Mouse (Mus musculus): ENCODE measurements at regions not wholly inside any gene's neighbourhood (a gene's known extent, or its start where the extent isn't known, plus 50 kb on each side); places are given as distances from the start of the nearest gene placed in this dataset.
"Not testable (repeated sequence)": the region's sequence is repeated elsewhere in the genome, so short reads cannot be mapped to it uniquely, and the experiment has no call there.

GRCm38 (mm10) chr1:13042326-13042725 is 1628.4 kb downstream of the A830018L16Rik start:
- DNase-seq (ENCODE audit: low read depth, low spot score), result no peak

GRCm38 (mm10) chr1:13050140-13050775 is 1636.4 kb downstream of the A830018L16Rik start:
- peak; percentile 67 for DNase-seq (ENCODE audit: low read depth, low spot score)

- not testable (repeated sequence) for DNase-seq (ENCODE audit: low read depth, low spot score)
Measured at GRCm38 (mm10) chr1:13051433-13052066, 1637.6 kb downstream of the A830018L16Rik start.

GRCm38 (mm10) chr1:13052067-13052460 is 1638.2 kb downstream of the A830018L16Rik start:
- peak; percentile 61 for DNase-seq (ENCODE audit: low read depth, low spot score)

- DNase-seq (ENCODE audit: low read depth, low spot score), result no peak
Measured at GRCm38 (mm10) chr1:13057741-13058140, 1643.8 kb downstream of the A830018L16Rik start.

GRCm38 (mm10) chr1:13059616-13060320 is 1645.9 kb downstream of the A830018L16Rik start:
- DNase-seq (ENCODE audit: low read depth, low spot score), result no peak
